Mouse (Mus musculus) spleen, postnatal 10 days (tissue): Measurements from ENCODE around the gene Parp11.
A peak's percentile ranks its signal among the peaks of the same experiment; 100 is the strongest.

Experiments
- DNase-seq, 2 experiments: peaks; one replicate each; pipeline ENCODE4 v3.0.0; 2021 to 2022; ENCODE audit warnings: low spot score in 2 of 2

Parp11 gene

DNA sequence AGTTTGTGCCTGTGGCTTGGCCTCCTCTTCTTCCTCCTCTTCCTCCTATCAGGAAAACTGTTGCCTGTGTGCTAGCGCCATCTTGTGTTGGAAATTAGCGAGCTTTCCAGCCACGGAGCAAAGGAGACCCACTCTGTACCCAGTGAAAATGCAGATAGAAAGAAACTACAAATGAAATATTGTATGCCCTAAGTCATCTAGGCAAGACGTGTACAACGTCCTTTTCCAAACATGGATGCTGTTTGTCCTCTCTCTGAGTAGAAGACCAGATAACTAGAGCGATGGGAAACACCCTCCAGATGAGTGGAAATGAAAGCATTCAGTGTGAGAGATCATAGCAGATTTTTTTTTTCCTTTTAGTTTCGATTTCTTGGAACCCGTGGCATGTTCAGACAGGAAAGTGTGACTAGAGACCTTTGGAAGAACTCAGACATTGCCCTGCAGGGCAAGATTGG lies at the start of gene Parp11:
TSS of gene Parp11 (plus strand) at position 405 of the 455 bp plus-strand sequence.
- DNase-seq: peak; percentile 83 to 84

DNA sequence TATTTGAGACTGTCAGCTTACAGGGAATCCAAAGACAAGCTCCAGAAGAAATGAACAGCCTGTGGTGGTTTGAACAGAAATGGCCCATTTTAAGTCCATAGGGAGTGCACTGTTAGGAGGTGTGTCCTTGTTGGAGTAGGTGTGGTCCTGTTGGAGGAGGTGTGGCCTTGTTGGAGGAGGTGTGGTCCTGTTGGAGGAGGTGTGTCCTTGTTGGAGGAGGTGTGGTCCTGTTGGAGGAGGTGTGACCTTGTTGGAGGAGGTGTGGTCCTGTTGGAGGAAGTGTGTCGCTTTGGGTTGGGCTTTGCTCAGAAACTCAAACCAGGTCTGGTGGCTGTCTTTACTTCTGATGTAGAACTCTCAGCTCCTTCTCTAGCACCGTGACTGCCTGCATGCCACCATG lies 48.6 kb upstream of the Parp11 start:
- DNase-seq: peak; percentile 26 to 71

DNA sequence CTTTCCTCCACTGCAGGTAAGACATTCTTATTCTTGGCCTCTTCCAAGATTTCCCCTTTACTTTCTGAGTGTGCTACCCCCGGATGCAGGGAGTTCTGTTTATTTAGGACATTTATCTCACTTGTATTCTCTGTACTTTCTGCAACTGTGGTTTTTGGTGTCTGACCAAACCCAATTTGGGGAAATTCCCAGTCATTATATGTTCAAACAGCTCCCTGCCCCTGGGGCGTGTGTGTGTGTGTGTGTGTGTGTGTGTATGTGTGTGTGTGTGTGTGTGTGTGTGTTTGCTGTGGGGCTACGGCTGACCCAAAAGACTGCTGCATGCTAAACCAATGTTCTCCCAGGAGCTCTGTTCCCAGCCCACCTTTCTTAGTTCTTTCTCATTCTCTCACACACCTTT lies 45.2 kb upstream of the Parp11 start:
- DNase-seq: no peak

DNA sequence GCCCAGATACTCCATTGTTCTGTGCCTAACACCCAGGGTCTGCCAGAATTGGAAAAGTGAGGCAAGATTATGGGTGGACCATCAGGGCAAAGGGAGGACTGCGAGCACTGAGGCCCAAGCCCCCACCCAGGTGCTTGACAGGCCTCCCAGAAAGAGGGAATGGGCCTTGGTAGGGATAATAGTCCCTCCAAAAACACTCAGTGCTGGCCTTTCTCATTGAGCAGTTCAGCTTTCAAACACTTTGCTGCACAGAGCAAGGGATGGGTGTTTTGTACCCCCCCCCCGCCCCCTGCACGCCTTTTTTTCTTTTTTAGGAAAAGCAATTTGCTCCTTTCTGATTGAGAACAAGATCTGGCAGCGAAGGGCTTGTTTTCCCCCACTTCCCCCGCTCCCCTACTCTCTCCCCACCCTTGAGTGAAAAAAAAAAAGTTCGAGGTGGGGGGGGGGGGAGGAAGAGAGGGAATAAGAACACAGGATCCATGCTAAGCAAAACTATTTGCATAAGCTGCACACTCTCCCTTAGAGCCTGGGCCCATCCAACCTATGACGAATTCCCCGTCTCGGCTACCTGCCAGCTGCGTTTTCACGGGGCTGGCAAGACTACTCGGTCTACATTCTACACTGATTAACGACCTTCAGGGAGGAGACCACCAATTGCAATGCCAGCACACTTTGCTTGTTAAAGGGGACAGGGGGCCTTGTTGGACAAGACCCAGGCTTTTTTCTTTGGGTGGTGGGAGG lies 42.4 kb upstream of the Parp11 start:
- no peak for DNase-seq

DNA sequence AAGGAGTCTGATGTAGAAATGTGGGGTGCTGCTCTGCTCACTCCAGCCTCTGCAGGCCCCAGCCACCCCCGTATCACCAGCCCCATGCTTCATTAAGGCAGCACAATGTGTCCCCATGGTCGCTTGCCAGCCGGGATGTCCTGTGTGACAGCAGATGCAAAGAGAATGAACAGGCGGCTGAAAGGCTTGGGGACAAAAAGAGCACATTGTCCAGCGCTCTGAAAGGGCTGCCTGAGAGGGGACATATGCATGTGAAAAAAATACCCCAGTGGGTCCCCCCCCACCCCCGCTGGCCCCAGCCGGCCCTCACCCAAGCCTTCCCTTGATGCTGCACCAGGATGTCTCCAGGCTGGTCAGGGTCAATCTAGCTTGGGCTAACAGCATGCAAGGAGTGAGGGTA lies 41.0 kb upstream of the Parp11 start:
- no peak for DNase-seq

DNA sequence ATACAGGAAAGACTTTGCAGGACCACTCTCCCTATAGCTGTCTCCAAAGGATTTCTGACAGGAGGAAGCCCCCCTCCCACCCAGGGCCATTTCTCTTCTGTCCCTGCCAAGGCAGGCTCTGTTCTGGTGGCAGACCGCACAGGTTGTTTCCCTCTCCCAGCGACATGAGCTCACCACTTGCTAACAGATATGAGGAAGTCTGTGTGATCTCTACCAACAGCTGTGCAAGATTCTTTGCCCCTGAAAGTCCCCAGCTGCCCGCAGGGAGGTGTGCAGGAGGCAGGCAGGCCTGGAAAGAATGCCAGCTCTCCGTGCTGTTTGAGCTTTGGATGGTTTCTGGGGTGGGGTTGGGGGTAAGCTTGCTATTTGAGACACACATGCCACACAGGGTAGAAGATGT lies 38.9 kb upstream of the Parp11 start:
- no peak for DNase-seq

DNA sequence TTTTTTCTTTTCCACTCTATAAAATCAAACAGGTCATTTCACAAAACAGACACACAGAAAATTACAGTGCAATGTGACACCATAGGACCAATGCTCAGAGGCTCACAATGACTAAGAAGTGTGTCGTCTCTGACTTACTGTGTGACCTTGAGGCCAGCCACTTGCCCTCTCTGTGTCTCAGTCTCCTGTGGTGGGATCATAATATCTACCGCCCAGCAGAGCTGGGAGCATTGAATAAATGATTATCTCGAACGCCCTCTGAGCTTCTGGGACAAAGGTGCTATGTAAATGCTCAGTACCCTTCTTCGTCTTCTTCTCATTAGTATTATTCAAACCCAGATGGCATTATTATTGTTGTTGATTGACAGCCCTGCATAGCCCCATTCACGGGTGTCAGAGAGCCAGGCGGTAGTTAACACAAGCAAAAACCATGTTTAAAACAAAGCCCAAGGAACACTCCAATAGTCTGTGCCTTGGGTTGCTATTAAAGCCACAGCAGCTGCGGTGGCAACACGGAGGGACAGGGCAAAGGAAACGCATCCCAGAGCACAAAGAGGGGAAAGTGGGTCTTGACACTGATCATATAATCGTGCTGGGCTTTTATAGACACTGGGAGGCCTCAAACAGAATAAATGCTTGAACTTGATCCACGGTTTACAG lies 29.0 kb upstream of the Parp11 start:
- DNase-seq: no peak

DNA sequence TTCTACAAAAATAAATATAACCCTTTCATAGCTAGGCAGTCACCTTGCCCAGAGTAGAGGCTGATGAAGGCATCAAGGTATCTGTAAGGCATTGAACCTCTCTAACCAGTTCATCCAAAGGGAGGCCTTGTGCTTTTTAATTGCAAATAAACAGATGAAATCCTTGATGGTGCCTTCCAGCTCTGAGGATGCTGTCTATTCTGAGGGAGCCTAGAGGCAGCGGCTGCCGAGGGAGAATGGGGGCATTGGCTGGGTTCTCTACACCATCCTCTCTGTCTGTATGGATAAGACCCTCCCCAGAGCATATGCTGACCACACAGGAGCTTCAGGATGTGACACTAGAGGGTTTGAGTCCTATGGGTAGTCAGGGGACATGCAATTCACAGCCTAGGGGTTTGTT lies 28.3 kb upstream of the Parp11 start:
- no peak for DNase-seq

DNA sequence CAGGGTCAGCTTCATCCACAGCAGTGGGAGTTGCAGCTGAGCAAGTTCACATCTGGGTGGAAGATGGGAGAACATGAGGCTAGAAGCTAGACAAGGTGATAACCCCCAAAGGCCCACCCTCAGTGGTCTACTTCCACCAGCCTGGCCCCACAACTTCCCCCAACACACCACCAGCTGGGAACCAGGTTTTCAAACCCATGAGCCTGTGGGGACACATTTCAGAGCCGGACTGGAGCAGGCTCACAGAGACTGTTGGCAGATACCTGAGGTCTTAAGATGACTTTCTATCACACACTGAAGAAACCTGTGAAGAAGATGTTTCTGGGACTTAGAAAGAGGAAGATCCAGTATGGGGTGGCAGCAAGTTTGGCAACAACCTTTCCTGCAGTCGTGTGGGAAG lies 26.5 kb upstream of the Parp11 start:
- no peak for DNase-seq

DNA sequence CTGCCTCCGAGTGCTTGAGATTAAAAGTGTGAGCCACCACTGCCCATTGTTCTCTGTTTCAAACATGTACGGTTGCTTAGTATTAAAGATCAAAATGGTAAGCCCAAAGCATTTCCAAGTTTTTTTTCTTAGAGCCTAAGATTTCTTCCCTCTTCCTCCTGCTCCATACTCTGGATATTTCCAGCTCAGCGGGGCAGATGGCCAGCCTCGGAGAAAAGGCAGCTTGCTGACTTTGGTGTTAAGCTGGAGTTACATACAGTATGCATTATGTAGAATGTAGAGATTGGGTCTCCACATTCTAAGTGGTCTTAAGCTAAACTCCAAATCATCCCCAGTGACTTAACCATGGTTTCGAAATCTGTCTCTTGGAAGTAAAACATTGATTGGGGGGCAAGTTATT lies 21.5 kb upstream of the Parp11 start:
- DNase-seq: no peak

DNA sequence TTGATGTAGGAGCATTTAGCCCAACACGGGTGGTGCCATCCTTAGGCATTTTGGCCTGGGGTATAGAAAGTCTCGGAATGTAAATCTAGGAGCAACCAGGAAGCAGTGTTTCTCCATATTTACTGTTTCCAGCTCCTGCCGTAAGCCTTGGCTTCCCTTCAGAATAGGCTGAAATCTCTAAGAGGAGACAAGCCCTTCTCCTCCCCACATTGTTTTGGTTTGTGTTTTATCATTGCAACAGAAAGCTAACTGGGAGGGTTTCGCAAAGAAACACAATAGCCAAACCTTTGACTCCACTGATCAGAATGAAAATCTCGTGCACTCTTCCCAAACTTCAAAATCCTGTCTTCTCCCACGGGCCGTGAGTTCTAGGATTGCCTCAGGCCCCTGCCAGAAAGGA lies 15.9 kb upstream of the Parp11 start:
- DNase-seq: no peak

DNA sequence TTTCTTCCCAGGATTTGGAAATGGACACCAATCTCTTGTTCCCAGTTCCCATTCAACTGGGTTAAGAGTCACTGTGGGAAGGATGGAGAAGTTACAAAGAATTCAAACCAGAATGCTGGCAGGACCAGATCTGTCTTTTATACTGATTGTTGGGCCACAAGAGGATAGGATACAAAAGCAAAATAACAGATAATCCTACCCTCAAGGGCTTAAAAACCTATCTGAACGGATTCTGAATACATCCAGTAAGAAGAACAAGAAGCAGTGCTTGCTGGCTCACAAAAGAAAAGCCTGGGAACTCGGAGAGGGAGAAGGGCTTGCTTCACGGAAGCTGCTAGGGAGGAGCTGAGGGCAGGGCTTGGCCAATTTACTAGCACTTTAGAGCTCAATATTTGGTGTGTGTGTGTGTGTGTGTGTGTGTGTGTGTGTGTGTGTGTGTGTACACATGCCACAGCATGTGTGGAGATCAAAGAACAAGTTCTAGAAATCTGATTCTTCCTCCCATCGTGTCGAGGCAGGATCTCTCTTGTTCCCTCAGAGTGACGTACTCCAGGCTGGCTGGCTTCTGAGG lies 15.4 kb upstream of the Parp11 start:
- DNase-seq: no peak

DNA sequence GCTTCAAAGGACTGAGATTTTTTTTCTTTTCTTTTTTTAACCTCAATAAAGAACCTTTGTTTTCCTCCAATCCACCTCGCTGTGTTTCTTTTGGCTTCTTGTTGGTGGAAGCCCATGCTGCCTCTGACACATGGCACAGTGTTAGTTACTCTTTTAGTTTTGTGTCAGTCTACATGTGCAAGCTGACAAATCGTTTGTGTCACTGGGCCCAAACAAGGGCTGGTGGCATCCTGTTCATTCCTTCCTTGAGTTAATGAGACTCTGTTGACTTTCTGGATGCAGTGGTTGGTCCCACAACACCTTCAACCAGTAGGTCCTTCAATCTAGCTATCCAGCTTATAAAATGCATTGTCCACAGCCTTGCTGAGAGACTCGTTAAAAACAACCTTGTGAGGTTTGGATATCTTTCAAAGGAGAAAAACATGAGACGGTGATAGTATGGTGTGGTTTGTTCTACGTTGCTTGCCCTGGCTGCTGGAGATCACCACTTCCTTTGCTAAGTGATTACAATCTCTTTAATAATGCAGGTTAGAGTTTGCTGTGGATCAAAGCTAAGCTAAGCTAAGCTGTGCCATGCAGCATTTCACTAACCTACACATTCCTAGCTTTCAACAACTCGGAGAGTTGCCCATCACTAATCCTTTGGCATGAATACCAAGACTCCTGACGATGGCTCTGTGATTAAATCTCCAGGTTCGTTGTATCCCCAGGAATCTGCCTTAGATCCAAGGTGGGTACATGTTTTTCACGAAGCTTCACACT lies 12.6 kb upstream of the Parp11 start:
- no peak for DNase-seq

DNA sequence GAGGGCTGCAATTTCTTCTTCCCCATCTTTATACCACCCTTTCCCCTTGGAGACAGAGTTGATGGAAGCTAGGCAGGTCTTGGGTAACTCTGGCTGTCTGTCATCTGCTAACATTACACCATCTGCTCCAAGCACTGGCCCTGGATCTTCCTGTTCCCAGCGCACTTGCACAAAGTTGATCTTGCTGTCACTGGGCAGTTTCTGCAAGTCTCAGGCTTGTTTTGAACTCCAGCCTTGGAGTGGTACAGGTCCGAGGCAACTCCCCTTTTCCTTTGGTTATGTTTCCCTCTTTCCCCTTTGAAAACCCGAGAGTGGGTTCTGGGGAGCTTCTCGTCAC lies 12.0 kb upstream of the Parp11 start:
- no peak for DNase-seq

DNA sequence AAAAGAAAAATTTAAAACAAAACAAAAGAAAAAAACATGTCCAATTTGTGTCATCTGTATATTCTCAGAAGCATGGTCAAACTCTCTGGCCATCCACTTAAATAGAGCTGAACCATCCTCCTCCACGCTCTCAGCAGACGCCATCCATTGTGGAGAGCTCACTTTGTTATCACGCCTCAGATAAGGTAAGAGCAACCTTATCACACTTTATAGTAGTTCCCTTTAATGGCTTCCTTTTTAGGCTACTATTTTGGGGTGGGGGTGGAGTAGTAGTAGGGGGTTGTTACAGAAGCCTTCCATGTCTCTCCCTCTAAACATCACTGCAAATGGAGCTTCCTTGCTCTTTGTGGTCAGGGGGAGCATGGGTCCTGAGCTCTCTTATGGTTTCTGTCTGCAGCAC lies 7.6 kb upstream of the Parp11 start:
- DNase-seq: no peak

DNA sequence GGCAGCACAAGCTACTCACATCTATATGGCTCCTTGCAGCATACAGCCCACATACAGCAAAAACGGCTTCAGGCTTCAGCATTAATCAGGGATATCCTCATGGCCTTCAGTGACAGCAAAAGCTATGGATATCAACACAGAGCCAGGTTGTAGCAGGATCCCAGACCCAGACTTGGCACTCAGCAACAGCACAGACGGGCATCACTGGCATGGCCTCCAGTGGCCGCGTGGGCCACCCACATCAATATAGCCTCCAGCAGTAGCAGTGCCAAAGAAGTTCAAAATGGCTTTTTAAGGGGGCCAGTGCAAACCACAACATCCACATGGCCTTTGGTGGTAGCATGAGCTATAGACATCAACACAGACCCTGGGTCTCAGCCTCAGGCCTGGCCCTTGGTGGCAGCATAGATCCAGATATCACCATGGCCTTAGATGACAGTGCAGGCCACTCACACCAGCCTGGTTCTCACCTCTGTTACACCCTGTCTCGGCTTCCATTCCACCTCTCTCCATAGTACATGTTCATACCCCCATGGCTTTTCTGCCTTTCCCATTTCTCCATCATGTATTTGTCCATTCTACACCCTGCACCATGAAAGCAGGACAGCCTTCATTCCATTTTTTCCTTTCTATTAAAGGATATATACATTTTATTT lies 7.0 kb upstream of the Parp11 start:
- DNase-seq: no peak

DNA sequence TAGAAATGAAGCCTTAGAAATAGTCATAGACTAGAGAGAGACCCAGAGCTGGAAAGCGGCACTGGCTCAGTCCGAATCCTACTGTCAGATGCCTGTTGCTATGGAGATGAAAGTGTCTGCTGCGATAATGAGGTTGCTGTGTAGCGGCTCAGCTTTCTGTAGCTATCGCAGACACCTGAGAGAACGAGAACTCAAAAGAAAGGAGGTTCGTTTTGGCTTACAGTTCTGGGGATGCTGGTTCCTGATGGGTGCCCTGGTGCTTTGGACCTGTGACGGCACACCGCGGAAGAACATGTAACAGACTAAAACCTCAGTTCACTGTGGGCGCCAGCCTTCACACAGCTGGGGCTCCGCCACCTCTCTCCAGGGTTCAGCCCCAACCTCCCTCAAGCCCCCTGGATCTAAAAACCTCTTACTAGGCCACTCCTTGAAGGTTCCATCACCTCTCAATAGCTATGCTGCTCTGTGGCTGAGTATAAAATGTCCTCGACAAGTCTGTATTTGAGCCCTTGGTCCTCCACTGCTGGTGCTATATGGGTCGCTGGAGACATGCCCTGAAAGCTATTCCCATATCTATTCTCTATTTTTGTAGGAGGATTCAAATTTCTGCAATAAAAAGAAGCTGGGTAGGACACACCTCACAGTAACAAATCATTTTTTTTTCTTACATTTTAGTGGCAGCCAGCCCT lies 6.1 kb upstream of the Parp11 start:
- no peak for DNase-seq

DNA sequence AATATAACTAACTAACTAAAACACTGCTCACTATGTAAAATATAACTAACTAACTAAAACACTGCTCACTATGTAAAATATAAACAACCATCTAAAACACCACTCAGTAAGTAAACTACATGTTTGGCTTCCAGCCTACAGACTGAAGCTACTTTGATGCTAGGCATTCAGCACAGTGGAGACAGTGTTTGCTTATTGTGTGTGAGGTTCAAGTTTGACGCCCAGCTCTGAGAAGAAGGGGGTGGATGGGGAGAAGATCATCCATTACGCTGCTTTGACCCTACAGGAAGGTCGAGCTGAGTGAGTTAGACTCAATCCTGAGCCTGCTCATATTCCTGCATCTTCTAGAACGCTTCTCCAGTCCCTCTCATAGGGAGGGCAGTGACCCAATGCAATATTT lies 4.1 kb upstream of the Parp11 start:
- DNase-seq: no peak

DNA sequence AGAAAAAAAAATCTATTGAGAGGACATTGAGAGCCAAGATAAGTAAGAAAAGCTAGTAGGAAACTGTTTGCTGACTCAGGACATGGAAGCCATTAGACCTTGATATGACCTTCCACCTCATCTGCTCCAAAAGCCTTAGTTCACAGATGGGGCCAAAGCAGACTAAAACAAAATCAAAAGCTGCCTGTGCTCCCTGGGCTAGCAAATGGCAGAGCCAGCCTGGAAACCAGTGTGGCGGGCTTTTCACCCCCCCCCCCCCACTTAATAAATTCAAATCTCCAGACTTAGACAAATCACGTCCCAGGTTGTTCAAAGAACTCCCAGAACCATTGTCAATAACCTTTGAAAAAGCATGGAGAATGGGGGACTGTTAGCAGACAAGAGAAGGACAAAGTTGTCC lies 2.7 kb upstream of the Parp11 start:
- DNase-seq: no peak

DNA sequence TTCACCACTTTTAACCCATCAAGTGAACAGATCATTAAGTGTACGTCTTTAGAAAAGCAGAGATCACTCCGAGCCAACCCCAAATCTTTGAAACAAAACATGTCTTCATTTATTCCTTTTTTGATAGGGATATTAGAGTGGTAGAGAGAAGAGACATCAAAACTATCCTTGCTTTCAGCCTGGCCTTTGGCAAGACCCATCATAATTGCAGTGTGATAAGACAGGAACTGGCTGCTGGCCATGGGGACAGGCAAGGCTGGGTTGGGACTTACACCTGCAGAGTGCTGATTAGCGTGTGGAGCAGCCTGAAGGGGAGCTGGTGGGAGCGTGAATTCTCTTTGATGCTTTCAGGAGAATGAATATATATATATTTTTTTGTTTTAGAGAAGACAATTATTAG lies 2.2 kb upstream of the Parp11 start:
- peak; percentile 78 to 92 for DNase-seq

DNA sequence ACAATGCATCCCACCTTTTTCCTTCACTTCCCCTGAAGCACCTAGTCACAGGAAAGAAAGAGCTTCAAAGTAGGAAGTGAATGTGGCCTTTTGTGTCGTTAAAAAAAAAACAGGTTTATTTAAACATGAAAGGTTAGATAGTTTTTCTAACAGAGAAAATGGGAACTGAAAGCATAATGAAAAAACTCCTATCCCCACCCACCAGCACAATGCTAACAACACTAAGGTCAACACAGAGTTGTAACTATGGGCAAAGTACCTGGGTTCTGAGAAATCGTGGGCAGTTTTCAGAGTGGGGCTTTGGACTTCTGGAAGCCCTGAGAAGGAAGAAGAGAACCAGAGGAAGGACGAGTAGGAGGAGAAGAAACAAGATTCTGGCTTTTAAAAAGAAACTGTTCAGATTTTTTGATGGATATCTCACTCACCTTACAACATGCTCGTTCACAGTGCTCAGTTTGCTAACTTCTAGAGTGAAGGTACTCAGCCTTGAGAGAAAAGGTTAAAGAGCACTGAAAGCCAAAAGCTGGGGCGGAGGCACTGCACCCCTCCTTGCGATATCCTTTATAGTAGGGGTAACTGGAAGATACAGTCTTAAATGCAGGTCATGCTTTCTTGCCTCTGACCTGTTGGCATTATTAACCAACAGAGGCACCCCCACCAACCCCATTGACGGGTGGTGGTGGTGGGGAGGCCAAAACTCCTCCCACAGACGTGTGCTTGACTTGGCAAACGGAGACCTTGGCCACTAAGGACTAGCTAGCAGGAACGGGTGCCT lies 1.2 kb downstream of the Parp11 start:
- DNase-seq: no peak
